Mouse (Mus musculus): Measurements from ENCODE around the gene Jak1.

DNA sequence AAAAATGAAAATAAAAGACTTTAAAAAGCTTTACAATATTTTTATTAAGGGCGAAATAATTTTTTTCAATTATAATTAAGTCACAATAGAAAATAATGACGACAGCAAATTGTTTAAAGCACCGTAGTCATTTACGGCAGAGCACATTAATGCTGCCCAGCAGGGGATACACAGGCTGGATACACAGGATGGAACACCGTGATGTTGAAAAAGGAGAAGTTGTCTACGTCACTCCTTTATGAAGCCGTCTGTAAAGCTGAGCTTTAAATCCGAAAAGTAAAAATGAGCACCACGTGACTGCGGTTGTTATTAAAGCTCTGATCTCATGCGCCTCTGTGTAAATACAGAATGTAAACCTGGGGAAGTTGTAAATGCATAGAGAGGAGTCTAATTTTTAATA lies 127.1 kb downstream of the Jak1 start:
- TF ChIP-seq CTCF (IDR thresholded peaks at IDR 0.05; ENCODE audit: borderline replicate concordance, control insufficient read depth, extremely low read depth, insufficient read depth, low read length, poor library complexity): no peak
- no peak for TF ChIP-seq POLR2A (IDR thresholded peaks at IDR 0.05; ENCODE audit: control insufficient read depth, extremely low read depth, insufficient read depth, low read length, poor library complexity)

Data from thymus, adult 2 months (tissue).